Mouse (Mus musculus): ENCODE results near the gene Rbm47. TPM values are rescaled to one million over a fixed set of nuclear protein-coding genes. Genes with fewer than 3 reads are reported as not detected.

The Rbm47 gene
- polyA plus RNA-seq, 1 experiment from 2014 or later, result 3.3 TPM

DNA sequence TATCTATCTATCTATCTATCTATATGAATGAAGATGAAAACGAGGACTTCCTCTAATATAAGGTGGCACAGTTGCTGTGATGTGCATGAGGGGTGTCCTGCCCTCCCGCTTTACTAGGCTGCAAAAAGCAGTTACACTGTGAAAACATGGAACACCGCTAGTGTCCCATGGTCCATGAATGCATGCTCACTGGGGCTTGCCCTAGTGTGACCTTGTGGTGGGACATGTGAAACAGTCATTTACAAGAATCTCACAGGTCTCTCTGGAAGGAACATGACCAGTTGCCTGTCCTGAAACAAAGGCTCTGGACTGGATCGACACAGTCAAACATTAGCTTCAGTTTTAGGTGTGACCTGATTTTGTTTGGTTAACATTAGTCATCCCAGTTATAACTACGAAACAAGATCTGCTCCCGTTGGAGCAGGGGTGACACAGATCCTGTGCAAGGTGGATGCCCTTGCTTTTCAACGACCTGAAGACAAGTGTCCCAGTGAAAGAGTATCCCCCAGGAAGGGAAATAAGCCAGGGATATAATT, 132.1 kb downstream of the Rbm47 start:
- H3K4me2 ChIP-seq, result no peak overlapping the region
- no peaks in the 10 kb centered on the region for H3K9me3 ChIP-seq
- H3K9ac ChIP-seq, result no peak overlapping the region
- no peak overlapping the region for H3K4me3 ChIP-seq
- ATAC-seq (replicated peaks), result no peak
- H3K36me3 ChIP-seq (replicated peaks), result no peaks in the 10 kb centered on the region
- H3K27me3 ChIP-seq (replicated peaks), result no peaks in the 10 kb centered on the region
- WGBS, result 91% methylated on average over 7 of the region's 7 CpGs
- peaks cover 5% of the 10 kb centered on the region; the same call in 1 of the 2 replicates for H3K4me1 ChIP-seq
- H3K27ac ChIP-seq, result no peak overlapping the region

DNA sequence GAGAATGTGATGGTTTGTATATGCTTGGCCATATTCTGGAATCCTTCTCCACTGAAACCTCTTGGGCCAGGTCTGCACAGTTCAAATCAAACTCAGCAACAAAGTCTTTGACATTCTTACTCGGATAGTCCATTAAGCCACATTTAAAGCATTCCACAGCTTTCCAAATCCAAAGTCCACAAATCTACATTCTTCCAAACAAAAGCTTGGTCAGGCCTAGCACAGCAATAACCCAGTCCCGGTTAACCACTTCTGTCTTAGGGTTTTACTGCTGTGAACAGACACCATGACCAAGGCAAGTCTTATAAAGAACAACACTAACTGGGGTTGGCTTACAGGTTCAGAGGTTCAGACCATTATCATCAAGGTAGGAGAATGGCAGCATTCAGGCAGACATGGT, 133.1 kb downstream of the Rbm47 start:
- Histone ChIP-seq H3K4me3 (no peak overlapping the region), H3K4me1 (peaks cover 5% of the 10 kb centered on the region; the same call in 1 of the 2 replicates), H3K9me3 (no peaks in the 10 kb centered on the region), H3K9ac (no peak overlapping the region), H3K4me2 (no peak overlapping the region), H3K27me3 (replicated peaks) (no peaks in the 10 kb centered on the region), H3K27ac (no peak overlapping the region), H3K36me3 (replicated peaks) (no peaks in the 10 kb centered on the region)
- WGBS, result 94% methylated on average over 2 of the region's 2 CpGs
- ATAC-seq (replicated peaks), result no peak

DNA sequence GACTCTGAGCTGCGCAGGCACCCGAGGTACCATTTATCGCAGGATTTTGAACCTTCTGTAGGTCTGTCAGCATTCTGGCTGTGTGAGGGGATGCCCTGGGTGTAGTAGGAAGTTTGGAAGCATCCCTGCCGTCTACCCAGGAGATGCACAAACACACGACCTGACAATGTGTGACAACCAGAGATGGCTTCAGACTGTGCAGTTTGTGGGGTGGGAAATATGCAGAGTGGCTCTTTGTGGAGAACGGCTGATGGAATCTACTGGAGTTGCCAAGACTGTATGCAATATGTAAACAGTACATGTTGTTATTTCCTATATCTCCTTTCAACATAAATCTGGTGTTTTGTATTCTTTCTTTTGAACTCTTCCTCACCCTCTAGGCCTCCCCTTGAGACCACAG, 135.9 kb downstream of the Rbm47 start:
- no peak overlapping the region for H3K4me3 ChIP-seq
- 66% methylated on average over 6 of the region's 6 CpGs for WGBS
- H3K27ac ChIP-seq, result peak overlapping the region; percentile 29; the same call in 1 of the 2 replicates

DNA sequence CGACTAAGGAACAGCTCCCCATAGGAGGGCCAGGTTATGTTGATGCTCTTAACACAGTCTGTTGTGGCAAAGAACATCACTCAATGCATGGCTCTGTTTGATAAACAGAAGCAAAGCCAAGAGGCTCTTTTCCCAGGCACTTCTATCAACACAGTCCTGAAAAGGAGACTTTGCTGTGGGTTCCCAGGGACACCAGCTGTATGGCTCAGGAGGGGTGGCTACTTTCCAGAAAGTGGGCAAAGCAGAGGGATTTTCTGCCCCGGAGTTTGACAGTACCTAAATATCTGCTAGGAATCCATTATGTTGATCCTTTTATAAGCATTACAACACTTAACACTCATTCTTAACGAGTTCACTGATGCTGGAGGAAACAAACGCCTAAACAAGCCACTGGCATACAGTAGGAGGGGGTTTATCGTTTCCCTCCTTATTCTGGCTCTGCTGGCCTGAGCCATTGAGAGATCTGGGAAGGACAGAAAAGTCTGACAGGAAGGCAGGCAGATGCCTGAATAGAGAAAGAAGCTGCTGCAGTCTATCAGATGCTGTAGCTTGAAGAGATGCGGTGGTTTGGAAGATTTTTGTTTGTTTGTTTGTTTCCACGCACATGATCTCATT, 136.4 kb downstream of the Rbm47 start:
- Histone ChIP-seq H3K9me3 (no peaks in the 10 kb centered on the region), H3K36me3 (replicated peaks) (no peaks in the 10 kb centered on the region), H3K4me3 (no peak overlapping the region), H3K4me1 (peaks cover 5% of the 10 kb centered on the region; the same call in 1 of the 2 replicates), H3K27ac (peak overlapping the region; percentile 29; the same call in 1 of the 2 replicates), H3K4me2 (no peak overlapping the region), H3K27me3 (replicated peaks) (no peaks in the 10 kb centered on the region), H3K9ac (no peak overlapping the region)
- 35% methylated on average over 7 of the region's 7 CpGs for WGBS
- 0 out of 2 replicates have a peak, but pooled peaks have one; percentile 39 for ATAC-seq (replicated peaks)

More for the DNA sequence above, 135.9 kb downstream of the Rbm47 start:
- no peak overlapping the region for H3K9ac ChIP-seq
- H3K9me3 ChIP-seq, result no peaks in the 10 kb centered on the region
- no peaks in the 10 kb centered on the region for H3K27me3 ChIP-seq (replicated peaks)
- H3K4me2 ChIP-seq, result no peak overlapping the region
- H3K36me3 ChIP-seq (replicated peaks), result no peaks in the 10 kb centered on the region
- no peak for ATAC-seq (replicated peaks)
- peaks cover 5% of the 10 kb centered on the region; the same call in 1 of the 2 replicates for H3K4me1 ChIP-seq

DNA sequence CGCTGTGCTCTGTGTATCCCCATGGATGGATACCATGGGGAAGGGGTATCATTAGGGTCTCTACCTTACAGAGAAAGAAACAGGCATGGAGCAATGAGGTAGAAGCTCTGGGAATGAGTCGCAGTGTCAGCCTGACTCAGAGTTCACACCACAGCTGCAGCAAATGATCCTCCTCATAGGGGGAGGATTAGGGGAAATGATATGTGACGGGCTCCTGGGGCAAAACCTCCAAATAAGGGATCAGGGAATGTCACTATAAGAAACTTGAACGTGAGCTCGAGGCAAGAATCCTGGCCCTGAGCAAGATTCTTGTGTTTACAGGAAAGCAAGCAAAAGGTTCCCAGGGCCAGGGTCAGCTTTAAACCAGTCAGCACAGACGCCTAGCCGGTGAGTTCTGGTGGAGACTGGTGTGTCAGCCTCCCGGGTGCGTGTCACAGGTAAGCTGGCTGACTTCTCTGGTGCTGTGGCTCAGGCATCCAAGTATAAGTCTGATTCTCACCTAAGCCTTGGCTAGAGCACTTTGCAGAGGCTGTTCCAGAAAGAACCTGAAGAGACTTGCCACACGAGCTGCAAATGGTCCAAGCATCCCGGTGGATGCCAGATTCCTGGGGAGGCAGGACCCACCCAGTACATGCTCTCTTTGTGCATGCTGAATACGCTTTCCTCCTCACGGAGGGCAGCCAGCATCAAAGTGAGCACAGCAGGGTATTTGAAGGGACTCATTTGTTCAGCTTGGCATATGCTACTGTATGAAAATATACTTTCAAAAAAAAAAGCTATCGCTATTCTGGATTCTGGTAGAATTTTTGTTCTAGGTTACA, 138.3 kb downstream of the Rbm47 start:
- H3K27me3 ChIP-seq (replicated peaks), result no peaks in the 10 kb centered on the region
- no peak overlapping the region for H3K4me3 ChIP-seq
- no peaks in the 10 kb centered on the region for H3K36me3 ChIP-seq (replicated peaks)
- peaks cover 5% of the 10 kb centered on the region; the same call in 1 of the 2 replicates for H3K4me1 ChIP-seq
- H3K9me3 ChIP-seq, result no peaks in the 10 kb centered on the region
- ATAC-seq (replicated peaks), result no peak
- H3K27ac ChIP-seq, result no peak overlapping the region
- WGBS, result 55% methylated on average over 14 of the region's 14 CpGs
- no peak overlapping the region for H3K9ac ChIP-seq
- no peak overlapping the region for H3K4me2 ChIP-seq

DNA sequence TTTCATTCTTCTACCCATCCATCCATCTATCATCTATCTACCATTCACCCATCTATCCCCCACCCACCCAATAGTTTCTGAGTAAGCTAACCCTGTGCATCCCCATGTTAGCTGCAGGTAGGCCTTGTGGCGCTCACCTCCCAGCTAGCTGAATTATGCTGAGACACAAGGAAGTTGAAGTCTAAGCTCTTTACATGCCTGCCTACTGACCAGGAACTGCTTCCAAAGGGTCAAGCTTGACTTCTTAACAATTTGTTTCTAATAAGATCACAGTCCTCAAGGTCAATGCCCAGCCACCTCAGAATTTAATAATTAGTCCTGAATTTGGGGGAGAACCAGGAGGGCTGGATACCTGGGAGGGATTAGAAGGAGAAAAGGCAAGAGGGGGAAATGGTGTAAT, 140.1 kb downstream of the Rbm47 start:
- Histone ChIP-seq H3K4me1 (peaks cover 5% of the 10 kb centered on the region; the same call in 1 of the 2 replicates), H3K4me3 (no peak overlapping the region), H3K27ac (no peak overlapping the region), H3K36me3 (replicated peaks) (no peaks in the 10 kb centered on the region), H3K9ac (no peak overlapping the region), H3K27me3 (replicated peaks) (no peaks in the 10 kb centered on the region), H3K4me2 (no peak overlapping the region), H3K9me3 (no peaks in the 10 kb centered on the region)
- WGBS, result 100% methylated on average over 1 of the region's 1 CpGs
- ATAC-seq (replicated peaks), result no peak

DNA sequence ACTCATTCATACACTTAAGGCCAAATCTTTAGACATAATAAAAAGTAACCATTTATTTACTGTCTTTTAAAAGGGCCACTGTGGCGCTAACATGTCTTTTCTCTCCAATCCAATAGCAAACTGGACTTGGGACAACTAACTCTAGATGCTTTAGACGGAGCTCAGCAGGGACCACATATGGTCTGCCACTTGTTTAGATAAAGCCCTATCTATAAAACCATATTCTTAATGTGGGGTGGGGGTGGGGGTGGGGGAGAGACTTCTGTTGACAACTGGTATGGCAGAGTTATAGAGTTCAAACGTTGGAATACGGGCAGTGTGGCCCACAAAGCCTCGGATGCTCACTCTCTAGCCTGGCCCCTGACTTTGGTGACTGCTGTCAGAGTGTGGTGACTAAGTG, 141.2 kb downstream of the Rbm47 start:
- WGBS, result 86% methylated on average over 5 of the region's 5 CpGs
- no peak for ATAC-seq (replicated peaks)
- Histone ChIP-seq H3K4me1 (peaks cover 5% of the 10 kb centered on the region; the same call in 1 of the 2 replicates), H3K36me3 (replicated peaks) (no peaks in the 10 kb centered on the region), H3K9ac (no peak overlapping the region), H3K4me3 (no peak overlapping the region), H3K27me3 (replicated peaks) (no peaks in the 10 kb centered on the region), H3K4me2 (no peak overlapping the region), H3K9me3 (0 out of 2 replicates have a peak, but pooled peaks cover 4% of the 10 kb centered on the region), H3K27ac (no peak overlapping the region)

DNA sequence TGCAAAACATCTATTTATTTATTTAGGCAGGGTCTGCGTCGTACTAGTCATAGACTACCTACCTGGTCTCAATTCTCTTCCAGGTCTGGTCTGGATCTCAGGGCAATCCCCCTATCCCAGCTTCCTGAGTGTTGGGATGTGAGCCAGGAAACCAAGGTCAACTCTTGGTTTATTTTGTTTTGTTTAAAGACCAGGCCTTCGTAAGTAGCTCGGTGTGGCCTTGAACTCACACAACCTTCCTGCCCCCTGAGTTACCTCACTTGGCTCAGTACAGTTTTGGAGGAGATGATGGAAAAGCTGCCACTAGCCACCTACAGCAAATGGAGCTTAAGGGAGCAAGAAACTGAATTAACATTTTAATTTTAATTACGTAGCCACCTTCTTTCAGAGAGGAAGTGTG, 144.7 kb downstream of the Rbm47 start:
- no peaks in the 10 kb centered on the region for H3K27me3 ChIP-seq (replicated peaks)
- peaks cover 10% of the 10 kb centered on the region; the same call in 1 of the 2 replicates for H3K9me3 ChIP-seq
- H3K4me3 ChIP-seq, result no peak overlapping the region
- no peaks in the 10 kb centered on the region for H3K36me3 ChIP-seq (replicated peaks)
- H3K27ac ChIP-seq, result no peak overlapping the region
- no peak for ATAC-seq (replicated peaks)
- WGBS, result 91% methylated on average over 5 of the region's 5 CpGs
- H3K4me1 ChIP-seq, result no peaks in the 10 kb centered on the region
- H3K9ac ChIP-seq, result no peak overlapping the region
- H3K4me2 ChIP-seq, result no peak overlapping the region

DNA sequence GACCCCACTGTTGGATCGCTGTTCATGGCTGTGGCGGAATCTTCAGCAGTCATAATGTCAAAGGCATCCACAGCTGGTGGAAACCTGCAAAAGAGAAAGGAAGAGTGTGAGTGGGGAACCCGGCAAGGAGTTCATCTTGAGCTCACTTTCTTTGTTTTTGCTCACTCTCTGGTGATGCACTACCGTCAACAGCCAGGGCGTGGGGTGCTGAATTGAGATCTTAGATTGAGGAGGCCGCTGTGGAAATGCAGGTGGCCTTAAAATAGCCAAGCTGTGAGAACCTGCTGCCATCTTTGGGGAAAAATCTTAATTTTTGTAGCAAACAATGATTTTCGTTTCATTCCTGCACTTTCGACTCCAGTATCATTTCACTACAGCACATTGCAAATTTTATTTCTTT, 145.7 kb downstream of the Rbm47 start:
- Histone ChIP-seq H3K4me2 (no peak overlapping the region), H3K27ac (no peak overlapping the region), H3K4me3 (no peak overlapping the region), H3K9ac (no peak overlapping the region), H3K36me3 (replicated peaks) (no peaks in the 10 kb centered on the region), H3K9me3 (peaks cover 10% of the 10 kb centered on the region; the same call in 1 of the 2 replicates), H3K4me1 (no peaks in the 10 kb centered on the region), H3K27me3 (replicated peaks) (no peaks in the 10 kb centered on the region)
- ATAC-seq (replicated peaks), result no peak
- WGBS, result 97% methylated on average over 8 of the region's 8 CpGs

DNA sequence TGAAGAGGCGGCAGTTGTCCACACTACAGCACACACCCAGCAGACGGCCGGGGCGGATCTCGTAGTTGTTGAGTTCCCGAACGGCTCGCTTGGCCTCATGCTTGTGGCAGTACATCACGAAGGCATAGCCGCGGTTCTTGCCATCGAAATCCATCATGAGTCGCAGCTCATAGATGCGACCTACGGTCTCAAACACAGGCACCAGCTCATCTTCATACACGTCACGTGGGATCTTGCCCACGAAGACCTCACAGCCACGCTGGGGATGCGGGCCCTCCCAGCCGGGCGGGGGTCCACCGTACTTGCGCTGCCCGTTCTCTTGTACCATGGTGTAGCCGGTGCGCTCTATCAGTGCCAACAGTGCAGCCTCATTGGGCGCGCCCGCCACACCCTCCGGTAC, 146.1 kb downstream of the Rbm47 start:
- Histone ChIP-seq H3K9ac (no peak overlapping the region), H3K9me3 (peaks cover 10% of the 10 kb centered on the region; the same call in 1 of the 2 replicates), H3K4me1 (no peaks in the 10 kb centered on the region), H3K36me3 (replicated peaks) (no peaks in the 10 kb centered on the region), H3K4me2 (no peak overlapping the region), H3K27ac (no peak overlapping the region), H3K4me3 (no peak overlapping the region), H3K27me3 (replicated peaks) (no peaks in the 10 kb centered on the region)
- 98% methylated on average over 31 of the region's 31 CpGs for WGBS
- no peak for ATAC-seq (replicated peaks)

DNA sequence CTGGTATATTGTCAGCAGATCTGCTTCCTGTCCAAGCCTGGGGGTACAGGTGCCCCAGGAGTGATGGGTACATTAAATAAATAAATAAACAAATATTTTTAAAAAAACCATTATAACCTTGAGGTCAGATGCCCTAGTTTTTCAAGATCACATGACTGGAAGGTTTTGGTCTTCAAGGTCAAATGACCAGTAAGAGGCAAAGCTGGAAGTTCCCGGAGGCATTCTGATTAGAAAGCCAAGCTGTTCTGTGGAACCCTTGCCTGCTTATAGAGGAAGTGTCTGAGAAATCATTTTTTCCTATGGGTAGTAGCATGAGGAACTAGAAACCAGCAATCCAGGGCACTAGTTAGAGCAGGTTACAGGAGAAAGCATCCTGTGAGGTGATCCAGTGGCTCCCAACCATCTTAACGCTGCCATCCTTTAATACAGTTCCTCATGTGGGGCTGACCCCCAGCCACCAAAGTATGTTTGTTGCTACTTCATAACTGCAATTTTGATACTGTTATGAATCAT, 157.4 kb downstream of the Rbm47 start:
- Histone ChIP-seq H3K27ac (no peak overlapping the region), H3K27me3 (replicated peaks) (no peaks in the 10 kb centered on the region), H3K4me1 (no peaks in the 10 kb centered on the region), H3K4me2 (no peak overlapping the region), H3K36me3 (replicated peaks) (no peaks in the 10 kb centered on the region), H3K4me3 (no peak overlapping the region), H3K9me3 (0 out of 2 replicates have a peak, but pooled peaks cover 1% of the 10 kb centered on the region), H3K9ac (no peak overlapping the region)
- ATAC-seq (replicated peaks), result no peak
- WGBS, result 95% methylated on average over 2 of the region's 2 CpGs

DNA sequence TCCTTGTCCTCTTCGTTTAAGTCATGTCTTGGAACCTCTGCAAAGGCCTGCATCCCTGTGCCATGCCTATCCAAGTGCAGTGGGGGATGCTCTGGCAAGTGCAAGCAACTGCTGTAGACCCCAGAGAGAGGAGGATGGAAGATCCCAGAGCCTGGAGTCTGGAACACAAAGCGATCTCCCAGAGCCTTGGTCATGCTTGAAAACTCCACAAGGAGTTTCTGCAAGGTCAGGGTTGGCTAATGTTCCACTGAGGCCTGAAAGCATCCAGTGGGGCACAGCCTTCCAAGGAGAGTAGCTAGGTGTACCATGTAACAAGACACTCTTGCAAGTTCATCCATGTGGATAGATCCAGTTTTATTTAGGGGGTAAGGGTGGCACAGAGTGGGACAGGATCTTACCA, 158.5 kb downstream of the Rbm47 start:
- 88% methylated on average over 2 of the region's 2 CpGs for WGBS
- Histone ChIP-seq H3K27ac (no peak overlapping the region), H3K4me2 (no peak overlapping the region), H3K9me3 (no peaks in the 10 kb centered on the region), H3K4me1 (no peaks in the 10 kb centered on the region), H3K36me3 (replicated peaks) (no peaks in the 10 kb centered on the region), H3K27me3 (replicated peaks) (no peaks in the 10 kb centered on the region), H3K4me3 (no peak overlapping the region), H3K9ac (no peak overlapping the region)
- ATAC-seq (replicated peaks), result no peak

Measured in midbrain, embryonic 15.5 days (tissue).